Mouse (Mus musculus): Measurements from ENCODE around the gene Rasd1. TPM values are rescaled to one million over a fixed set of nuclear protein-coding genes. Genes with fewer than 3 reads are reported as not detected.
"Not testable (repeated sequence)": the region's sequence is repeated elsewhere in the genome, so short reads cannot be mapped to it uniquely, and the experiment has no call there.

The Rasd1 gene
- total and polyA plus RNA-seq, 3 experiments = 5.7 to 6.8 (median 6.6) TPM

- Histone ChIP-seq H3K27me3 (ENCODE audit: control insufficient read depth, insufficient read depth, low read length) (no peaks in the 10 kb centered on the region), H3K4me1 (ENCODE audit: control insufficient read depth, insufficient read depth, low read length) (peaks cover 8% of the 10 kb centered on the region), H3K4me3 (no peak overlapping the region), H3K36me3 (ENCODE audit: control insufficient read depth, insufficient read depth, low read length) (no peaks in the 10 kb centered on the region; the same call in 1 of the 2 replicates), H3K79me2 (replicated peaks; ENCODE audit: control insufficient read depth, insufficient read depth, low read length) (no peaks in the 10 kb centered on the region), H3K27ac (peak overlapping the region; percentile 20; the same call in 1 of the 2 replicates), H3K9ac (ENCODE audit: low read depth, low read length) (no peak overlapping the region)
- DNase-seq = no peak
- intact Hi-C loops (cut with DNase I) = no loop called here
- TF ChIP-seq POLR2A (IDR thresholded peaks at IDR 0.05; ENCODE audit: insufficient read depth, low read depth, low read length) = no peak
- TF ChIP-seq CTCF (IDR thresholded peaks at IDR 0.05) = no peak
- no peak for TF ChIP-seq EP300 (IDR thresholded peaks at IDR 0.05; ENCODE audit: insufficient read depth, low read depth, low read length)
- WGBS = 71% methylated on average over 4 of the region's 4 CpGs
These were observed 5.3 kb downstream of the Rasd1 start for GRCm38 (mm10) chr11:59959453-59959852.

DNA sequence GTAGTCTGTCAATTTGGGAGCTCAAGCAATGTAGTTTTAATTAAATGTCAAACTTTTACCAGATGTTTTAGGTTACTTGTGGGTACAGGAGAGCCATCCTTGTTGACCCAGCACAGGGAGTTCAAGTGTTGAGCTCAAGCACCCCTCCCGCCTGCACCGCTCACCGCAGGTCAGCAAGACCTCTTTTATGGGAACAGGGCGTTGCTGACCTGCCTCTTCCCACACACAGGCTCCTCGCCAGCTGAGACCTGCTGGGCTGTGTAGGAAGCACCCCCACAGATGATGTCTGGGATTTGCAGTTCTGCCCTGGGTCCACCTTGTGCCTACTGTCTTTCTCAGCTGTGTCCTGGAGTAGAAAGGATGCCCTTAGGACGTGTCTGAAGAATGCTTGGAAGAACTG lies 8.0 kb downstream of the Rasd1 start:
- H3K79me2 ChIP-seq (replicated peaks; ENCODE audit: control insufficient read depth, insufficient read depth, low read length) = no peaks in the 10 kb centered on the region
- intact Hi-C loops (cut with DNase I) = no loop called here
- H3K27me3 ChIP-seq (ENCODE audit: control insufficient read depth, insufficient read depth, low read length) = no peaks in the 10 kb centered on the region
- H3K27ac ChIP-seq = no peak overlapping the region
- 77% methylated on average over 6 of the region's 6 CpGs for WGBS
- no peak overlapping the region for H3K9ac ChIP-seq (ENCODE audit: low read depth, low read length)
- H3K4me3 ChIP-seq = no peak overlapping the region
- DNase-seq = no peak
- no peak for TF ChIP-seq CTCF (IDR thresholded peaks at IDR 0.05)
- no peak for TF ChIP-seq EP300 (IDR thresholded peaks at IDR 0.05; ENCODE audit: insufficient read depth, low read depth, low read length)
- no peak for TF ChIP-seq POLR2A (IDR thresholded peaks at IDR 0.05; ENCODE audit: insufficient read depth, low read depth, low read length)
- H3K36me3 ChIP-seq (ENCODE audit: control insufficient read depth, insufficient read depth, low read length) = no peaks in the 10 kb centered on the region; the same call in 1 of the 2 replicates
- peaks cover 5% of the 10 kb centered on the region for H3K4me1 ChIP-seq (ENCODE audit: control insufficient read depth, insufficient read depth, low read length)

GRCm38 (mm10) chr11:59952892-59953291 lies 11.9 kb downstream of the Rasd1 start:
- Histone ChIP-seq H3K79me2 (replicated peaks; ENCODE audit: control insufficient read depth, insufficient read depth, low read length) (0 out of 2 replicates have a peak, but pooled peaks cover 2% of the 10 kb centered on the region), H3K36me3 (ENCODE audit: control insufficient read depth, insufficient read depth, low read length) (no peaks in the 10 kb centered on the region), H3K9ac (ENCODE audit: low read depth, low read length) (no peak overlapping the region), H3K4me1 (ENCODE audit: control insufficient read depth, insufficient read depth, low read length) (no peaks in the 10 kb centered on the region; the same call in 1 of the 2 replicates), H3K27me3 (ENCODE audit: control insufficient read depth, insufficient read depth, low read length) (no peaks in the 10 kb centered on the region), H3K4me3 (no peak overlapping the region), H3K27ac (no peak overlapping the region)
- 67% methylated on average over 14 of the region's 14 CpGs for WGBS
- intact Hi-C loops (cut with DNase I) = no loop called here
- DNase-seq = no peak
- TF ChIP-seq POLR2A (IDR thresholded peaks at IDR 0.05; ENCODE audit: insufficient read depth, low read depth, low read length) (no peak), EP300 (IDR thresholded peaks at IDR 0.05; ENCODE audit: insufficient read depth, low read depth, low read length) (no peak), CTCF (IDR thresholded peaks at IDR 0.05) (no peak)

GRCm38 (mm10) chr11:59948401-59948767 lies 16.4 kb downstream of the Rasd1 start:
- intact Hi-C loops (cut with DNase I) = loop anchor here (5.0 kb wide), 2 partner anchors 46 to 61 kb away; no protein-coding TSS in a partner anchor
- Histone ChIP-seq H3K27me3 (ENCODE audit: control insufficient read depth, insufficient read depth, low read length) (no peaks in the 10 kb centered on the region), H3K36me3 (ENCODE audit: control insufficient read depth, insufficient read depth, low read length) (no peaks in the 10 kb centered on the region), H3K4me1 (ENCODE audit: control insufficient read depth, insufficient read depth, low read length) (peaks cover 1% of the 10 kb centered on the region; the same call in 1 of the 2 replicates), H3K79me2 (replicated peaks; ENCODE audit: control insufficient read depth, insufficient read depth, low read length) (0 out of 2 replicates have a peak, but pooled peaks cover 2% of the 10 kb centered on the region), H3K4me3 (peak overlapping the region; percentile 95), H3K27ac (peak overlapping the region; percentile 86), H3K9ac (ENCODE audit: low read depth, low read length) (peak overlapping the region; percentile 91)
- WGBS = 1% methylated on average over 16 of the region's 16 CpGs
- DNase-seq = no peak
- TF ChIP-seq POLR2A (IDR thresholded peaks at IDR 0.05; ENCODE audit: insufficient read depth, low read depth, low read length) = no peak
- TF ChIP-seq EP300 (IDR thresholded peaks at IDR 0.05; ENCODE audit: insufficient read depth, low read depth, low read length) = 0 out of 2 replicates have a peak, but pooled peaks have one; percentile 1

DNA sequence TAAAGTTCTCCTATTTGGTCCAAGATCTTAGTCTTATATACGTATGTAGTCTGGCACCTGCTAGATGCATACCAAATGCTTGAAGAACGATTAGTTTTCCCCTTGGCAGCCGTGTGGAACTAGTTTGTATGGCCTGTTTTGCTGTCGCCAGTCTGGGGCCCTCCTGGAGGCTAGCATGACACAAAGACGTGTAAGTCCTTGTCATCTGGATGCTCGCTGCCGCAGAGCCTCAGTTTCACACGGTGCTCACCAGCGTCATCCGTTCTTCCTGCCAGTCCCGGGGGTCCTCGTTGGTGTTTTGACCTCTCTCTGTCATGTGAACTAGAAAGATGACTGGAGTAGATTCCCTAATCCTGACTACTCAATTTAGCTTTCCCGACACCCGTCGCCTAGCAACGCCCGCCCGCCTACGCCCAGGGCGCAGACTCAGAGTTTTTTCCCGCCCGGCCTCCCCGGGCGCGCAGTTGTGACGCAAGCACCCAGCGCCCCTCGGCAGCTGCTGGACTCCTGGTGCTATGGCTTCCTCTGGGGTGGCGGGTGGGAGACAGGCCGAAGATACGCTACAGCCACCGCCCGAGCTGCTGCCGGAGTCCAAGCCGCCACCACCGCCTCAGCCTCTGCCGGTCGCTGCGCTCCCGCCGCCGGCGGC lies 16.9 kb downstream of the Rasd1 start, which contains the start of gene Med9:
Gene Med9 (plus strand): TSS at position 455 of the 649 bp plus-strand sequence.
- H3K27me3 ChIP-seq (ENCODE audit: control insufficient read depth, insufficient read depth, low read length) = no peaks in the 10 kb centered on the region
- intact Hi-C loops (cut with DNase I) = loop anchor here (5.0 kb wide), 2 partner anchors 46 to 61 kb away; no protein-coding TSS in a partner anchor
- H3K36me3 ChIP-seq (ENCODE audit: control insufficient read depth, insufficient read depth, low read length) = no peaks in the 10 kb centered on the region
- 2% methylated on average over 43 of the region's 43 CpGs for WGBS
- peaks cover 1% of the 10 kb centered on the region; the same call in 1 of the 2 replicates for H3K4me1 ChIP-seq (ENCODE audit: control insufficient read depth, insufficient read depth, low read length)
- H3K27ac ChIP-seq = peak within 1 kb of the TSS; percentile 86
- DNase-seq = peak; percentile 96 to 97
- peak within 1 kb of the TSS; percentile 91 for H3K9ac ChIP-seq (ENCODE audit: low read depth, low read length)
- H3K79me2 ChIP-seq (replicated peaks; ENCODE audit: control insufficient read depth, insufficient read depth, low read length) = 0 out of 2 replicates have a peak, but pooled peaks cover 2% of the 10 kb centered on the region
- TF ChIP-seq POLR2A (IDR thresholded peaks at IDR 0.05; ENCODE audit: insufficient read depth, low read depth, low read length) (peak; percentile 53; the same call in 1 of the 2 replicates), CTCF (IDR thresholded peaks at IDR 0.05) (peak; percentile 41), EP300 (IDR thresholded peaks at IDR 0.05; ENCODE audit: insufficient read depth, low read depth, low read length) (peak; percentile 35; the same call in 1 of the 2 replicates)
- peak within 1 kb of the TSS; percentile 95 for H3K4me3 ChIP-seq

DNA sequence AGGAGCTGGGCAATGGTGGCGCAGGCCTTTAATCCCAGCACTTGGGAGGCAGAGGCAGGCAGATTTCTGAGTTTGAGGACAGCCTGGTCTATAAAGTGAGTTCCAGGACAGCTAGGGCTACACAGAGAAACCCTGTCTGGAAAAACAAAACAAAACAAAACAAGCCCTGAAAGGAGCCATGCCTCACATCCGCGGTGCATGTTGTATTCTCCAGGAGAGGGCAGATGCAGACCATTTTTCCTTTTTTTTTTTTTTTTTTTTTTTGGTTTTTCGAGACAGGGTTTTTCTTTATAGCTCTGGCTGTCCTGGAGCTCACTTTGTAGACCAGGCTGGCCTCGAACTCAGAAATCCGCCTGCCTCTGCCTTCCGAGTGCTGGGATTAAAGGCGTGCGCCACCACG lies 19.9 kb downstream of the Rasd1 start:
- DNase-seq; H3K27ac ChIP-seq; H3K4me3 ChIP-seq; H3K4me1 ChIP-seq (ENCODE audit: control insufficient read depth, insufficient read depth, low read length); H3K27me3 ChIP-seq (ENCODE audit: control insufficient read depth, insufficient read depth, low read length); H3K36me3 ChIP-seq (ENCODE audit: control insufficient read depth, insufficient read depth, low read length); H3K79me2 ChIP-seq (replicated peaks; ENCODE audit: control insufficient read depth, insufficient read depth, low read length); H3K9ac ChIP-seq (ENCODE audit: low read depth, low read length): not testable (repeated sequence)
- WGBS = 83% methylated on average over 10 of the region's 10 CpGs
- intact Hi-C loops (cut with DNase I) = loop anchor here (5.0 kb wide), 2 partner anchors 43 to 58 kb away; no protein-coding TSS in a partner anchor

Measured in heart, adult 2 months (tissue).